Mouse (Mus musculus): ENCODE results near the gene Cnnm1.

Gene Cnnm1

DNA sequence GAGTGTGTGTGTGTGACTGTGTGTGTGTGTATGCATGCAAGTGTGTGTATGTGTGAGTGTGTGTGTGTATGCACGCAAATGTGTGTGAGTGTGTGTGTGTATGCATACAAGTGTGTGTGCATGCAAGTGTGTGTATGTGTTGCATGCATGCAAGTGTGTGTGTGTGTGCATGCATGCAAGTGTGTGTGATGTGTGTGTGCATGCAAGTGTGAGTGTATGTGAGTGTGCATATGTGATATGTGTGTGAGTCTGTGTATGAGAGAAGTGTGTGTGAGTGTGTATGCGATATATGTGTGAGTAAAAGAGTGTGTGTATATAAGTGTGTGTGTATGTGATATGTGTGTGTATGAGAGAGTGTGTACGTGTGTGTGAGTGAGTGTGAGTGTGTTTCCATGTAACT, 95.1 kb downstream of the Cnnm1 start:
- no peak for DNase-seq (ENCODE audit: low read depth, low spot score)

DNA sequence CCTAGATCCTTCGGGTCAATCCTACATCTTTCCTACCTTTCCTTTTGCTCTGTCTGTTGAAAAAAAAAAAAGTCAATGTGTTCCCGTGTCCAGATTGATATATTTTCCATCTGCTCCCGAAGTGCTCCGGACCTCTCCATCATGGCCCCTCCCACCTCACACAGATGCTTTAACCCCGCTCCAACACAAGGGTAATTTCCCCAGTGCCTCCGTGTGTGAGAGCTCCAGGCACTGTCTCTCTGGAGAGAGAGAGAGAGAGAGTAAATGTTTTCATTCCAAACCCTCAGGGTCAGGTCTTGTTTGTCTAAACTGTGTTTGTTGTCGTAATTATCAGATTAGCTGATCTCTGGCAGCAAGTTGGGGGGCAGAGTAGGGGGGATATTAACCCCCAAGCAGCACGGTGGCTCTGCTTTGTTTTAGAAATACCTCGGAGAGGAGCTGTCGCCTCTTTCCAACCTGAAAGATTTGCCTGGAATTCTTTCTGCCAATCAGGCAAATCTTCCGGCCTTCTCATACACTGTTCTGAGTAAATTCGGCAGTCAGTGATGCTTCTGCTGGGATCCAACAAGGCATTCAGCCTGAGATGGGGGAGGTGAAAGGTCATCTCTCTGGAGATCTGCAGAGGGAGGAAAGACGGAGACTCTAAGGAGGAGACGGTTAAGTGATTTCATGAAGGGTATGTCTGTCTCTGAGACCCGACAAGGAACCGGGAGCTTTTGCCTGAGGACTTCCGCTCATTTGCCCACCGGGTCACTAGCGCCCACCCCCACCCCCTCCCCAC, 106.3 kb downstream of the Cnnm1 start:
- no peak for DNase-seq (ENCODE audit: low read depth, low spot score)
